ENCODE assay signal across 1 mouse cellular context in genomic region chr3:116661870-116662414, GRCm38 (mm10).
TF ChIP-seq lines count a peak whose summit lies in the region.

No protein-coding gene starts in this region.

TF ChIP-seq in CH12.LX, 34 proteins besides CTCF, POLR2A, EP300 and RAD21:
- TF ChIP-seq ZKSCAN1 (IDR thresholded peaks at IDR 0.05; ENCODE audit: borderline replicate concordance, low read depth, low read length) (no peak), ELF1 (IDR thresholded peaks at IDR 0.05; ENCODE audit: low read depth, low read length) (peak; percentile 63), E2F4 (IDR thresholded peaks at IDR 0.05; ENCODE audit: insufficient replicate concordance, low read depth, low read length) (no peak), HCFC1 (IDR thresholded peaks at IDR 0.05; ENCODE audit: low read depth, low read length) (no peak), UBTF (IDR thresholded peaks at IDR 0.05; ENCODE audit: low read depth, low read length) (peak; percentile 97), TCF12 (IDR thresholded peaks at IDR 0.05; ENCODE audit: low read depth, low read length) (no peak), CHD2 (IDR thresholded peaks at IDR 0.05; ENCODE audit: low read length) (no peak), TBP (conservative IDR thresholded peaks at IDR 0.05; ENCODE audit: low read depth, low read length) (0 out of 2 replicates have a peak, but pooled peaks have one; percentile 2)
